Mouse (Mus musculus): ENCODE measurements around the gene Slc52a3. TPM values are rescaled to one million over a fixed set of nuclear protein-coding genes. Genes with fewer than 3 reads are reported as not detected.

Slc52a3 gene
- polyA plus RNA-seq, 1 experiment from 2014 or later: 4.7 TPM

DNA sequence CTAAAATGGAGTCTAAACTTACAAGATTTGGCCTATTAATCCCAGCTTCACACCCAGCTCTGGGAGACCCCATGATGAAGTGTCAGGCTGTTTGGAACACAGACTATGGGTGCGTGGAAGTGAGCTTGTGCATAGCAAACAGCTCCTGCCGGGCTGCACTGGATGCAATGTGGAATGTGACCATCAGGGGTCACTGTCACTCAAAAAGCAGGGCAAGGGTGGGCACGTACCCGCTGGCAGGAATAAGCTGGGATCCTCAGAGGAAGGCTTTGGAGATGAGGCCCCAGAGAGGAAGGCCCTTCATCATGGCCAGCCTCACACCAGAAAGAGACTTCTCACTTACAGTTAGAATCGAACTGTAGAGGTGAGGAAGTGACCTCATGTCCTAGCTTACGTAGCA is 23.9 kb downstream of the Slc52a3 start:
- ATAC-seq (ENCODE audit: low read depth): peak; percentile 31; the same call in 1 of the 2 replicates

DNA sequence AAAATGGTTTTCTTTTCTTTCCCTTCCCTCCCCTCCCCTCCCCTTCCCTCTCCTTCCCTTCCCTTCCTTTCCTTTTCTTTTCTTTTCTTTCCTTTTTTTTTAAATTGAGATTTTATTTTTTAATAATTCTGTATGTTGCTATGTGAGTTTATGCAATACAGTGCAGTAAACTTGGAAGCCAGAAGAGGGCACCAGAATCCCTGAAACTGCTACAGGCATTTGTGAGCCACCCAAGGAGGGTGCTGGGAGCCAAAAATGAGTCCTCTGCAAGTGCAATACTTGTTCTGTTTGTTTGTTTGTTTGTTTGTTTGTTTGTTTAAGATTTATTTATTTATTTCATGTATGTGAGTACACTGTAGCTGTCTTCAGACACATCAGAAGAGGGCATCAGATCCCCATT is 25.7 kb downstream of the Slc52a3 start:
- no peak overlapping the region for H3K9ac ChIP-seq (ENCODE audit: low read length)
- ATAC-seq (ENCODE audit: low read depth): no peak

More for the DNA sequence above, 23.9 kb downstream of the Slc52a3 start:
- Histone ChIP-seq H3K4me2 (ENCODE audit: low read depth, low read length) (no peak overlapping the region), H3K9ac (ENCODE audit: low read length) (no peak overlapping the region), H3K27ac (ENCODE audit: low read length) (no peak overlapping the region), H3K9me3 (ENCODE audit: control insufficient read depth, low read length) (no peaks in the 10 kb centered on the region), H3K27me3 (ENCODE audit: control insufficient read depth, insufficient read depth, low read depth, low read length) (no peaks in the 10 kb centered on the region), H3K4me1 (replicated peaks; ENCODE audit: control insufficient read depth, insufficient read depth, low read length) (no peaks in the 10 kb centered on the region), H3K4me3 (ENCODE audit: low read length) (no peak overlapping the region), H3K36me3 (ENCODE audit: control insufficient read depth, insufficient read depth, low read length) (no peaks in the 10 kb centered on the region)
- whole genome bisulfite sequencing: 25% methylated on average over 6 of the region's 6 CpGs

DNA sequence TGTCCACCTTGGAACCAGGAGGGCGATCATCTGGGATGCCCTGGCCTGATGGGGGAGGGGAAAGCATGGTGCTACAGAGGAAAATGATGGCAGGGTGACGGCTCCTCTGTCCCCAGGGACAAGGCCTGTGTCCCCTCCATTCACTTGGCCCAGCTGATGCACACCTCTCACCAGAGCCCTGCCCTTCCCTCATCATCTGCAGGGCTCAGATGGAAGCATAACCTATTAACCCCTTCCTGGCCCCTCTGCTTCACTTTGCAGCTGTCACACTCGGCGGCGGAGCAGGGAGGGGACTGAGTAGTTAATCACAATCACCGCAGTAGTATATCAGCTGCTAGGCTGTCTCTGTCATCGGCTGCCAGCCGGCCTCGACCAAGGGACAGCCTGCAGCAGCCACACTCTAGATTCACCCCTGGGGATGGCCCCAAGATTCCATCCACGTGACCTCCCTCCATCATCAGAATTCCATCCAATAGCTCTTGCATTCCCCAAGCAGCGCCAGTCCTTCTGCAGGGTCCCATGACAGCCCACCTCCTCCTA is 28.6 kb downstream of the Slc52a3 start:
- WGBS: 37% methylated on average over 11 of the region's 11 CpGs

More for the DNA sequence above, 25.7 kb downstream of the Slc52a3 start:
- no peaks in the 10 kb centered on the region for H3K4me1 ChIP-seq (replicated peaks; ENCODE audit: control insufficient read depth, insufficient read depth, low read length)
- no peak overlapping the region for H3K4me2 ChIP-seq (ENCODE audit: low read depth, low read length)
- no peaks in the 10 kb centered on the region for H3K27me3 ChIP-seq (ENCODE audit: control insufficient read depth, insufficient read depth, low read depth, low read length)
- no peak overlapping the region for H3K27ac ChIP-seq (ENCODE audit: low read length)
- no peaks in the 10 kb centered on the region for H3K36me3 ChIP-seq (ENCODE audit: control insufficient read depth, insufficient read depth, low read length)
- no peaks in the 10 kb centered on the region for H3K9me3 ChIP-seq (ENCODE audit: control insufficient read depth, low read length)
- H3K4me3 ChIP-seq (ENCODE audit: low read length): no peak overlapping the region

DNA sequence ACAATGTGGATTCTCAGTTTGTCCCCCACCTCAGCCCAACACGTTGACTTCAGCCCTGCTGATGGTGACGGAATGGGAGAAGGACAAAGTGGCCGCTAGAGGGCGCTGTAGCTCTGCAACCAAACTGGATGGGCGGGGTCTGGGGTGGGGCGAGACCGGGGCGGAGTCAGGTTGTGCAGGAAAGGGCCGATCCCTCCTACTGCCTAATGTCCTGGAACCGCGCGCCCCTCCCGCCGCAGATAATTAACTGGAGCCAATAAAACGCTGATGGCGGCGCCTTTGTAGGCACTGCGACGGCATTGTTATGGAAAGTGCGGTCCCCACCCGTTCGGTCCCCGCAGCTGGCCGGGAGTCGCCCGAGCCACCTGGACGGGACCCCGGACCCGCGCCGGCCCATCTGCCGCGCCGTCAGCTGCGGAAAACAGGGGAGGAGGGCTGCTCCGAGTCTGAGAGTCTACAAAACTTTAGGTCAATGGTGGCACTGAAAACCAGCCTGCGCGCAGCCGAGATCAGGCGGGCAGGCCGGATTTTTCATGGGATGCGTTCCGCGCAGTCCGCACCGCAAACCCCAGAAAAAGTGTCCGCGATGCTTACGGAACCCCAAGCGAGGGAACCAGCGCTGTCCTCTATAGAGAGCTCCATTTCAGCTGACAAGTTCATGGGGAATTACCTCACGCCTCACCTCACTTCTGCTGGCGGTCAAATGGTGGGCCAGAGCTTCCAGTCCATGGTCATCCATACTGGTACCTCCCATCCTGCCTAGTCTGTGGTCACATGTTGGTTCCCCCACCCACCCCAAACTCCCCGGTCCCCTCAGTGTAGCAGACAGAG is 33.2 kb downstream of the Slc52a3 start:
- peak; percentile 97 for ATAC-seq (ENCODE audit: low read depth)
- Histone ChIP-seq H3K27me3 (ENCODE audit: control insufficient read depth, insufficient read depth, low read depth, low read length) (peaks cover 24% of the 10 kb centered on the region), H3K4me3 (ENCODE audit: low read length) (peak overlapping the region; percentile 65), H3K36me3 (ENCODE audit: control insufficient read depth, insufficient read depth, low read length) (no peaks in the 10 kb centered on the region), H3K9me3 (ENCODE audit: control insufficient read depth, low read length) (no peaks in the 10 kb centered on the region), H3K27ac (ENCODE audit: low read length) (no peak overlapping the region), H3K4me1 (replicated peaks; ENCODE audit: control insufficient read depth, insufficient read depth, low read length) (0 out of 2 replicates have a peak, but pooled peaks cover 2% of the 10 kb centered on the region), H3K4me2 (ENCODE audit: low read depth, low read length) (peak overlapping the region; percentile 98), H3K9ac (ENCODE audit: low read length) (peak overlapping the region; percentile 64)
- under 1% methylated on average over 54 of the region's 54 CpGs for WGBS

More for the DNA sequence above, 28.6 kb downstream of the Slc52a3 start:
- H3K4me3 ChIP-seq (ENCODE audit: low read length): no peak overlapping the region
- H3K4me1 ChIP-seq (replicated peaks; ENCODE audit: control insufficient read depth, insufficient read depth, low read length): 0 out of 2 replicates have a peak, but pooled peaks cover 2% of the 10 kb centered on the region
- ATAC-seq (ENCODE audit: low read depth): no peak
- H3K4me2 ChIP-seq (ENCODE audit: low read depth, low read length): no peak overlapping the region
- no peak overlapping the region for H3K9ac ChIP-seq (ENCODE audit: low read length)
- peaks cover 12% of the 10 kb centered on the region for H3K27me3 ChIP-seq (ENCODE audit: control insufficient read depth, insufficient read depth, low read depth, low read length)
- no peak overlapping the region for H3K27ac ChIP-seq (ENCODE audit: low read length)
- H3K9me3 ChIP-seq (ENCODE audit: control insufficient read depth, low read length): no peaks in the 10 kb centered on the region
- H3K36me3 ChIP-seq (ENCODE audit: control insufficient read depth, insufficient read depth, low read length): no peaks in the 10 kb centered on the region

DNA sequence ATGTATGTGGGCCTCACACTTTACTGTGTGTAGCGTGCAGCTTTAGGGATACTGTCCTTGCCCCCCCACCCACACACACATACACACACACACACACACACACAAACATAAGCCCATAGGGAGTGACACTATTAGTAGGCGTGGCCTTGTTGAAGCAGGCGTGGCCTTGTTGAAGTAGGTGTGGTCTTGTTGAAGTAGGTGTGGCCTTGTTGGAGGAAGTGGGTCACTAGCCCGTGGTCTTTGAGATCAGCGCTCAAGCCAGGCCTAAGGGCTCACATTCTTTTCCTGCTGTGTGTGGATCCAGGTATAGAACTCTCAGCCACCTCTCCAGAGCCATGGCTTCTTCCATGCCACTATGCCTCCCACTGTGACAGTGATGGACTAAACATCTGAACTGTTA is 34.7 kb downstream of the Slc52a3 start:
- no peak for ATAC-seq (ENCODE audit: low read depth)
- WGBS: 67% methylated on average over 5 of the region's 5 CpGs
- Histone ChIP-seq H3K9ac (ENCODE audit: low read length) (no peak overlapping the region), H3K4me1 (replicated peaks; ENCODE audit: control insufficient read depth, insufficient read depth, low read length) (0 out of 2 replicates have a peak, but pooled peaks cover 2% of the 10 kb centered on the region), H3K36me3 (ENCODE audit: control insufficient read depth, insufficient read depth, low read length) (no peaks in the 10 kb centered on the region), H3K27ac (ENCODE audit: low read length) (no peak overlapping the region), H3K9me3 (ENCODE audit: control insufficient read depth, low read length) (peaks cover 5% of the 10 kb centered on the region; the same call in 1 of the 2 replicates), H3K4me2 (ENCODE audit: low read depth, low read length) (no peak overlapping the region), H3K4me3 (ENCODE audit: low read length) (no peak overlapping the region), H3K27me3 (ENCODE audit: control insufficient read depth, insufficient read depth, low read depth, low read length) (peaks cover 24% of the 10 kb centered on the region)

DNA sequence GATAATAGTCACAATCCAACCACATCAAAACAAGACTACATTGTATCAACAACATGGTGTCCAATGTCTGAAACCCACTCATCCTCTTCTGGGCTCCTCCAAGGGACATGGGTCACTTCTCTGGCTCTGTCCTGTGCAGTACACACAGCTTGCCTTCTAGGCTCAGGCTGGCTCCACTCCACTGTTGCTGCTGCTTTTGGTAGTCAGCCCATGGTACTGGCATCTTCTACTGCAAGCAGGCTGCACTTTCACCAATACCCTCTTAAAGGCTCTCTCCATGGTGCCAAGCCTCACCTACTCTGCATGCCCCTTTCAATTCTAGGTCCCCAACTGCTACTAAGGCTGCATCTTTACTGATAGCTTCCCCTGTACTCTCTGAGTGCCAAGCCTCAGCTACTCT is 43.8 kb downstream of the Slc52a3 start:
- Histone ChIP-seq H3K27ac (ENCODE audit: low read length) (no peak overlapping the region), H3K4me3 (ENCODE audit: low read length) (no peak overlapping the region), H3K36me3 (ENCODE audit: control insufficient read depth, insufficient read depth, low read length) (no peaks in the 10 kb centered on the region), H3K27me3 (ENCODE audit: control insufficient read depth, insufficient read depth, low read depth, low read length) (peaks cover 9% of the 10 kb centered on the region; the same call in 1 of the 2 replicates), H3K4me2 (ENCODE audit: low read depth, low read length) (no peak overlapping the region), H3K4me1 (replicated peaks; ENCODE audit: control insufficient read depth, insufficient read depth, low read length) (no peaks in the 10 kb centered on the region), H3K9me3 (ENCODE audit: control insufficient read depth, low read length) (peaks cover 5% of the 10 kb centered on the region; the same call in 1 of the 2 replicates), H3K9ac (ENCODE audit: low read length) (no peak overlapping the region)
- no peak for ATAC-seq (ENCODE audit: low read depth)

DNA sequence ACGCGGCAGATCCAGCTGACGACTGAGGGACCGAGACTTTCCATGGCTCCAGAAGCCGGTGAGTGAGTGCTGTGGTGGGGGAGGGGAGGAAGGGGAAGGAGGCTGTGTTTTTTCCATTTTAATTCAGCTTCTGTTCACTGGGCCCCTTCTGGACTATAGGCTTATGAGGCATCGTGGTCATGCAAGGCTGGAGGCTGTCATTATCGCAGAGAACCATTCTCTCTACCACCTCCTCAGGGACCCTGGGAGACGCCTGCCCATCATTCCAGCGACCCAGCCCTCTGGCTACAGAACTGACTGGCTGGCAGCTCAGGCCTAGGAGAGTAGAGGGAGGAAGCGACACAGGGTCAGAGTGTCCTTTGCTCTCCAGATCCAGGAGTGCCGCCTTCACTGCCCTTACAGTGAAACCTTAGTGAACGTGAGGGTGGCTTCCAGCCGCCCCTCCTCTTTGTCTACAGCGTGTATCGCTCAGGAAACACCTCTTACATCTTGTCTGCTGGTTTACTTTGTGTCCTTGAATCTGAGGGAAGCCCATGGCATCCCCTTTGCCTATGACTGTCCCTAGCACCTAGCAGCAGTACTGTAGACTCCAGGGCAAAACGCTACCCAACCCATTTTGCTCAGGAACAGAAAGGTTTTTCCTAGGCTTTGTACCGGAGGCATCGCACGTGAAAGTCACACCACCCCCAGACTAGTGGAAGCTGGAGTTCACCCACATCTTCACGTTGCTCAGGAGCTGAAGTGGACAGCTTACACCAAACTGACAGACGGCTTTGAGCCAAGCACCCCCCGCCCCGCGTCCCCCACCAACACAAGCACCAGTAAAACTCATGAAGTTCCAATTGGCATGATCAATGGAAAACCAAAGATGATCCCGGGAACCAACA is 51.0 kb downstream of the Slc52a3 start:
- H3K9me3 ChIP-seq (ENCODE audit: control insufficient read depth, low read length): no peaks in the 10 kb centered on the region
- H3K36me3 ChIP-seq (ENCODE audit: control insufficient read depth, insufficient read depth, low read length): no peaks in the 10 kb centered on the region
- WGBS: 1% methylated on average over 25 of the region's 25 CpGs
- ATAC-seq (ENCODE audit: low read depth): no peak
- H3K27ac ChIP-seq (ENCODE audit: low read length): no peak overlapping the region
- peaks cover 6% of the 10 kb centered on the region for H3K4me1 ChIP-seq (replicated peaks; ENCODE audit: control insufficient read depth, insufficient read depth, low read length)
- H3K27me3 ChIP-seq (ENCODE audit: control insufficient read depth, insufficient read depth, low read depth, low read length): peaks cover 50% of the 10 kb centered on the region
- no peak overlapping the region for H3K9ac ChIP-seq (ENCODE audit: low read length)
- no peak overlapping the region for H3K4me3 ChIP-seq (ENCODE audit: low read length)
- no peak overlapping the region for H3K4me2 ChIP-seq (ENCODE audit: low read depth, low read length)

DNA sequence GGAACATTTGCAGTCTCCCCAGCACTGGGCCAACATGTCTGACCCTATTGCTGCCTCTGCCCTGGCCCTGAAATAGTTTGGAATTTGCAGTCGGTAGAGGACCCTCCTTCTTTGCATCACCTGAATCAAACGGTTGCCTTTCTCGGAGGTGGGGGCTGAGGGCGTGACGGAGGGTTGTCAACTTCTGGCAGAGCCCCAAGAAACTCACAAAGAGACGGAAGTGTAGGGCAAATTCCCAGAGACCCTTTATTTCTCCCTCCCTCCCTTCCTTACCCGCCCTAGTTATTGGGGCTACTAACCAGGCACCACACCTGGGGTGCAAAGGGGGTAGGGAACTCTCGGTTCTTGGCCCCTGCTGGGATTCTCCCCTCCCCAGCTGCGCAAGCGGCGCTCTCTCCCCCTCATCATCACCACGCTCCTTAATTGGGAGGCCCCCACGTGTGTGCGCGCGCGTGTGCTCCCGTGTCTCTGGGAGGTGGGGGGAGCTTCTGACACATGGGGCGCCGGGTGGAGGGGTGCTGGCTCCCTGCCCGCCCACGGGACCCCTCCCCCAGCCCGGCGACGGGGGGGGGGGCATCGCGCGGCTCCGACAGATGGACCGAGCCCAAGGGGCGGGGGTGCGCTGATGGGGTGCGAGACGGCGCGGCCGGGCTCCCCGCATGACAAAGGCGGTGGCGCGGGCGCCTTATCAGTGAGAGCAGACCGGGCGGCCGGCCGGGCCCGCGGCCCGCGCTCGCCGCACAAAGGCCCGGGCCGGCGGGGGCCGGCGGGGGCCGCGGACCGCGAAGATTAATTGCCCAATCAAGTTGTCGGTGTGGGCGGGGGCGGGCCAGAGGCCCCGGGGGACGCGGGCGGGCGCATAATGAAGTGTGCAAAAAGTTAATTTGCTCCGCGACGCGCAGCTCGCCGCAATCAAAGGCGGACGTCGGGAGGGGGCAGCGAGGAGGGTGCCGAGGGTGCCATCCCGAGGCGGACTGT is 52.0 kb downstream of the Slc52a3 start:
- H3K9ac ChIP-seq (ENCODE audit: low read length): peak overlapping the region; percentile 40
- peak overlapping the region; percentile 50 for H3K4me3 ChIP-seq (ENCODE audit: low read length)
- peak overlapping the region; percentile 84 for H3K4me2 ChIP-seq (ENCODE audit: low read depth, low read length)
- H3K27me3 ChIP-seq (ENCODE audit: control insufficient read depth, insufficient read depth, low read depth, low read length): peaks cover 54% of the 10 kb centered on the region
- no peaks in the 10 kb centered on the region for H3K9me3 ChIP-seq (ENCODE audit: control insufficient read depth, low read length)
- no peak overlapping the region for H3K27ac ChIP-seq (ENCODE audit: low read length)
- peak; percentile 54; the same call in 1 of the 2 replicates for ATAC-seq (ENCODE audit: low read depth)
- H3K36me3 ChIP-seq (ENCODE audit: control insufficient read depth, insufficient read depth, low read length): no peaks in the 10 kb centered on the region
- H3K4me1 ChIP-seq (replicated peaks; ENCODE audit: control insufficient read depth, insufficient read depth, low read length): peaks cover 6% of the 10 kb centered on the region
- WGBS: under 1% methylated on average over 75 of the region's 82 CpGs
